Mouse (Mus musculus) heart, embryonic 14.5 days (tissue): ENCODE results near the gene Il1rn. TPM values are rescaled to one million over a fixed set of nuclear protein-coding genes. Genes with fewer than 3 reads are reported as not detected.

Experiments
- ATAC-seq: fragments of 200-750 bp; cut with Nextera tagmentation; 2 replicates; pipeline ENCODE4 v1.8.0; 2017; ENCODE audit warnings: low read depth, moderate TSS enrichment; ENCODE audit not compliant: insufficient number of reproducible peaks, insufficient read depth, low FRiP score
- H3K27ac ChIP-seq, 2 experiments: fragments of 200-500 bp in 1 of 2; fragments of 300-500 bp in 1 of 2; sonication (generic) in 1 of 2; replicated peaks in 1 of 2; 2 replicates each; pipeline ENCODE4 v1.5.1; 2012 to 2014; ENCODE audit warnings: low read depth in 2 of 2, low read length in 2 of 2, control low read depth in 1 of 2, mild to moderate bottlenecking in 1 of 2, mixed read lengths in 1 of 2; ENCODE audit not compliant: control insufficient read depth in 1 of 2, insufficient read depth in 1 of 2
- H3K27me3 ChIP-seq: fragments of 300-500 bp; sonication (generic); 2 replicates; pipeline ENCODE4 v1.6.1; 2014; ENCODE audit warnings: mild to moderate bottlenecking, low read length, control low read depth; ENCODE audit not compliant: control insufficient read depth, insufficient read depth
- H3K36me3 ChIP-seq: fragments of 300-500 bp; sonication (generic); 2 replicates; pipeline ENCODE4 v1.6.1; 2014; ENCODE audit warnings: mild to moderate bottlenecking, control low read depth, low read length, mixed read lengths; ENCODE audit not compliant: control insufficient read depth, insufficient read depth
- H3K4me1 ChIP-seq, 2 experiments: fragments of 200-500 bp in 1 of 2; fragments of 300-500 bp in 1 of 2; sonication (generic) in 1 of 2; 2 replicates each; pipeline ENCODE4 v1.6.1; 2012 to 2014; ENCODE audit warnings: low read length in 2 of 2, control low read depth in 1 of 2, mixed read lengths in 1 of 2; ENCODE audit not compliant: control insufficient read depth in 2 of 2, insufficient read depth in 2 of 2
- H3K4me2 ChIP-seq: fragments of 300-500 bp; sonication (generic); 2 replicates; pipeline ENCODE4 v1.6.1; 2014; ENCODE audit warnings: mild to moderate bottlenecking, low read length
- H3K4me3 ChIP-seq, 2 experiments: fragments of 200-500 bp in 1 of 2; fragments of 300-500 bp in 1 of 2; sonication (generic) in 1 of 2; 2 replicates each; pipeline ENCODE4 v1.5.1; 2012 to 2014; ENCODE audit warnings: low read length in 2 of 2, mild to moderate bottlenecking in 2 of 2, control low read depth in 1 of 2, low read depth in 1 of 2, moderate library complexity in 1 of 2; ENCODE audit not compliant: control insufficient read depth in 1 of 2, insufficient read depth in 1 of 2
- H3K9ac ChIP-seq: fragments of 300-500 bp; sonication (generic); 2 replicates; pipeline ENCODE4 v1.6.1; 2014; ENCODE audit warnings: mild to moderate bottlenecking, low read length
- H3K9me3 ChIP-seq: fragments of 300-500 bp; sonication (generic); 2 replicates; pipeline ENCODE4 v1.6.1; 2016; ENCODE audit warnings: low read length, control low read depth; ENCODE audit not compliant: control insufficient read depth
- WGBS: fragments of 180-500 bp; shearing (Covaris S2); extraction: QIAGEN DNeasy Blood & Tissue Kit; methylation state at CpG from one replicate; pipeline ENCODE4 v1.1.7; 2014; 5-methylcytosine and 5-hydroxymethylcytosine counted together
- polyA plus RNA-seq: library from polyadenylated mRNA; unstranded; fragments of >200 nt; fragmentation: Nextera tagmentation; extraction: Ambion mirVana; gene quantifications from 2 replicates; pipeline ENCODE4 v1.2.1, GENCODE M21; 2014

The Il1rn gene
- polyA plus RNA-seq, 1 experiment from 2014 or later = 0.42 TPM

- Histone ChIP-seq H3K27me3 (no peaks in the 10 kb centered on the region), H3K36me3 (no peaks in the 10 kb centered on the region), H3K9me3 (no peaks in the 10 kb centered on the region), H3K4me2 (no peak overlapping the region), H3K9ac (no peak overlapping the region), H3K27ac (no peak overlapping the region), H3K4me3 (no peak overlapping the region), H3K4me1 (no peaks in the 10 kb centered on the region)
- 88% methylated on average over 1 of the region's 1 CpGs for WGBS
- ATAC-seq = no peak
Observed at GRCm38 (mm10) chr2:24359347-24359746, 22.7 kb downstream of the Il1rn start.

GRCm38 (mm10) chr2:24363818-24364217 is 27.2 kb downstream of the Il1rn start:
- Histone ChIP-seq H3K4me1 (peaks cover 4 to 5% of the 10 kb centered on the region in 2 experiments; a peak in 2 of 4 replicates), H3K36me3 (no peaks in the 10 kb centered on the region), H3K9ac (no peak overlapping the region), H3K4me3 (no peak overlapping the region), H3K27ac (no peak overlapping the region), H3K27me3 (no peaks in the 10 kb centered on the region), H3K9me3 (no peaks in the 10 kb centered on the region), H3K4me2 (no peak overlapping the region)
- no peak for ATAC-seq
- WGBS = 62% methylated on average over 3 of the region's 3 CpGs

- no peak for ATAC-seq
- Histone ChIP-seq H3K27me3 (no peaks in the 10 kb centered on the region), H3K4me3 (no peak overlapping the region), H3K4me2 (no peak overlapping the region), H3K9me3 (no peaks in the 10 kb centered on the region), H3K9ac (no peak overlapping the region), H3K36me3 (no peaks in the 10 kb centered on the region), H3K27ac (no peak overlapping the region), H3K4me1 (peaks cover 4 to 5% of the 10 kb centered on the region in 2 experiments; a peak in 2 of 4 replicates)
- 76% methylated on average over 12 of the region's 12 CpGs for WGBS
Observed at GRCm38 (mm10) chr2:24366214-24366975, 29.7 kb downstream of the Il1rn start.

- Histone ChIP-seq H3K4me3 (peak within 1 kb of the TSS; percentile 38), H3K27ac (no peak within 1 kb of the TSS)
- 4% methylated on average over 46 of the region's 47 CpGs for WGBS
Observed at GRCm38 (mm10) chr2:24367030-24367894, 30.6 kb downstream of the Il1rn start, which contains the start of gene Psd4. Psd4 (plus strand) TSS chr2:24367580.

GRCm38 (mm10) chr2:24367895-24368261 is 31.2 kb downstream of the Il1rn start:
- Histone ChIP-seq H3K4me3 (peak overlapping the region; percentile 38; a peak in 3 of 4 replicates), H3K9me3 (no peaks in the 10 kb centered on the region), H3K4me1 (peaks cover 4 to 5% of the 10 kb centered on the region in 2 experiments; a peak in 2 of 4 replicates), H3K27me3 (no peaks in the 10 kb centered on the region), H3K4me2 (peak overlapping the region; percentile 75), H3K9ac (0 out of 2 replicates have a peak overlapping the region, but pooled peaks have one; percentile 44), H3K36me3 (no peaks in the 10 kb centered on the region), H3K27ac (no peak overlapping the region)
- 41% methylated on average over 4 of the region's 4 CpGs for WGBS
- no peak for ATAC-seq

More at GRCm38 (mm10) chr2:24367030-24367894, 30.6 kb downstream of the Il1rn start, which contains the start of gene Psd4:
- peak; percentile 83 for ATAC-seq
- H3K36me3 ChIP-seq = no peaks in the 10 kb centered on the region
- H3K4me1 ChIP-seq = peaks cover 4 to 5% of the 10 kb centered on the region in 2 experiments; a peak in 2 of 4 replicates
- H3K9ac ChIP-seq = peak within 1 kb of the TSS; percentile 44; the same call in 1 of the 2 replicates
- H3K27me3 ChIP-seq = no peaks in the 10 kb centered on the region
- H3K4me2 ChIP-seq = peak within 1 kb of the TSS; percentile 75
- H3K9me3 ChIP-seq = no peaks in the 10 kb centered on the region

DNA sequence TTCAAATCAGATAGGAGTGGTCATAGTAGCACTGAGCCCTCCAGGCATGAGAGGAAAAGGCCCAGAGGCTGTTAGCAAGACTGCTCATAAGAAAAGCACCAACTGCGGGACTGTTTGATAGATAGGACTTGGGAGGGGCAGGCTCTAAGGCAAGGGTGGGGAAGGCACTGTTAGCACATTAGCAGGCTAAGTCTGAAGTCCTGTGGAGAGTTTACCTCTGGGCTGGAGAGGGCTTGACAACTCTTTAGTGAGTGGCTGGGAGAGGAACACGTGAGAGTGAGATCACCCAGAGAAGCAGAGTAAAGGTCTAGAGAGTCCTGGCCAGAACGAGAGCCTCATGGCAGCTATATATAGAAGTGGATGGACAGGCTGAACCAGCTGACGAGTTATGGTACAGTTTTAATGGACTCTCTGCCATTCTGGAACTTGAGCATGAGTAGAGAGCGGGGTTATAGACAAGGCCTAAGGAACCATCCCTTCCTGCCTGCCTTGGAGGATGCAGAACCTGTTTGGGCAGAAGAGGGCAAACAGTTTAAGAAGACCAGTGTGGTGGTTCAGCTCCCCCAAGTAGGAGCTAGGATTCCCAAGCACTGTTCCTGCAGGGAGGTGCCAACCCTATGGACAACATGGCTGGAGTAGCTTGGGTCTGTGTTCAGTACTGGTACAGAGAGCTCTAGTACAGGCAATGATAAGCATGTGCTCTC is 42.2 kb downstream of the Il1rn start:
- Histone ChIP-seq H3K27me3 (no peaks in the 10 kb centered on the region), H3K36me3 (no peaks in the 10 kb centered on the region), H3K4me2 (no peak overlapping the region), H3K4me3 (no peak overlapping the region), H3K4me1 (no peaks in the 10 kb centered on the region; a peak in 1 of 4 replicates), H3K27ac (no peak overlapping the region), H3K9me3 (no peaks in the 10 kb centered on the region), H3K9ac (no peak overlapping the region)
- WGBS = 49% methylated on average over 5 of the region's 5 CpGs
- ATAC-seq = no peak
